Mouse (Mus musculus): ENCODE data around the gene Coro1a.

DNA sequence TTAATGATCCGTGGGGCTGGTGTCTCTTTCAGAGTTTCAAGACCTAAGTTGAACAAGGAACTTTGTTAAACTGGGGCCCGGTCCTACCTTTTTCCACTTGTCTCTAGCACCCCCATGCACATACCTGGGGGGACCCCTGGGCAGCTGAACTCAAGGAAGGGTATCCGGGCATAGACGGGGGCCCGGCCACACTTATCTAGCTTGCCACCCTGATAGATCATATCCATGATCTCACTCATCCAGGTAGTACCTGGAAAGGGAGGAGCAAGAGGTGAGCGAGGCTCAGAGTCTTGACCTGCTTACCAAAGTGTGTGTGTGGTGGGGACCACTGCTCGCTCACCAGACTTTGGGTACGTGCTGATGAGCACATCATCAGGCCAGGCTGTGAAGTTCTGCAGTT lies 32.5 kb downstream of the Coro1a start:
- no peak for TF ChIP-seq EP300 (IDR thresholded peaks at IDR 0.05)
- TF ChIP-seq CTCF (IDR thresholded peaks at IDR 0.05) = no peak
